Mouse (Mus musculus): ENCODE measurements around the gene Six2. TPM values are rescaled to one million over a fixed set of nuclear protein-coding genes. Genes with fewer than 3 reads are reported as not detected.

The Six2 gene
- polyA plus RNA-seq (2012; rRNA removed), result 3.1 and 3.7 TPM in 2 replicates

DNA sequence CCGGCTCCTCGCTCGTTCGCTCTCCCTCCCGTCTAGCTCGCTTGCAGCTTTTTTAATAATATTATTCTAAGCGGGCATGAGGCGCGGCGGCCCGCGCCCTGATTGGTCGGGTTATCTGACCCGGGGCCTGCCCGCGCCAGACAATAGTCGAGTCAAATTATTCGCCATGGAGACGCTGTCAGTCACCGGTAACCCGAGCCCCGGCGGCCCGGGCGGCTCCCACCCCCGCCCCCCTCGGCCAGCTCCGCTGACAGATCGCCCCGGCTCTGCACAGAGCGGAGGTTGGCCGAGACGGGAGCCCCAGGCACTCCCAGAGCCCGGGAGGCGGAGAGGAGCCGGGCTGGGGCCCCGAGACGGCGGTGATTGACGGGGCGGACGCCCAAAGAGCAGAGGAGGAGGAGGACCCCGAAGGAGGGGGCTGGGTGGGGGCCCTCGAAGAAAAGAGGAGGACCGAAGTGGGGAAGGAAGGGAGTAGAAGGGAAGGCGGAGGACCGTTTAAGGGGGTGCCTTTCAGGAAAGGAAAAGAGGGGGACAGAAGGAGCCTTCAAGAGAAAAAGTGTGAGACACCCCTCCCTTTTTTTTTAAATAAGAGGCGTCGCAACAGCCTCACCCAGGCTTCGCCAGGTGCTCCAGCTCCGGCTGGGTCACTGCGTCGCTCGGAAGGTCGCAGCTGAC lies at the start of gene Six2:
Six2 (minus strand) TSS at position 39 of the 675 bp plus-strand sequence.

Other genes with a start within 250 kb of the Six2 start
- not detected in 2 replicates for gene Six3, start 74.7 kb downstream of the Six2 start, polyA plus RNA-seq (2012; rRNA removed)